Mouse (Mus musculus): ENCODE results near the gene Nxnl1.

The Nxnl1 gene

GRCm38 (mm10) chr8:71580201-71580600 lies 13.8 kb upstream of the Nxnl1 start:
- DNase-seq (ENCODE audit: low spot score): no peak

DNA sequence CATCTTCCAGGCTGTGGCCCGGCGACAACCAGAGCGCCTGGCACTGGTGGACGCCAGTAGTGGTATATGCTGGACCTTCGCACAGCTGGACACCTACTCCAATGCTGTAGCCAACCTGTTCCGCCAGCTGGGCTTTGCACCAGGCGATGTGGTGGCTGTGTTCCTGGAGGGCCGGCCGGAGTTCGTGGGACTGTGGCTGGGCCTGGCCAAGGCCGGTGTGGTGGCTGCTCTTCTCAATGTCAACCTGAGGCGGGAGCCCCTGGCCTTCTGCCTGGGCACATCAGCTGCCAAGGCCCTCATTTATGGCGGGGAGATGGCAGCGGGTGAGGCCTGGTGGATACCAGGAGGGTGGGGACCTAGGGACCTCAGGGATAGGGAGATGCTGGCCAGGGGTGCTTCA lies 13.1 kb upstream of the Nxnl1 start:
- DNase-seq (ENCODE audit: low spot score): no peak

DNA sequence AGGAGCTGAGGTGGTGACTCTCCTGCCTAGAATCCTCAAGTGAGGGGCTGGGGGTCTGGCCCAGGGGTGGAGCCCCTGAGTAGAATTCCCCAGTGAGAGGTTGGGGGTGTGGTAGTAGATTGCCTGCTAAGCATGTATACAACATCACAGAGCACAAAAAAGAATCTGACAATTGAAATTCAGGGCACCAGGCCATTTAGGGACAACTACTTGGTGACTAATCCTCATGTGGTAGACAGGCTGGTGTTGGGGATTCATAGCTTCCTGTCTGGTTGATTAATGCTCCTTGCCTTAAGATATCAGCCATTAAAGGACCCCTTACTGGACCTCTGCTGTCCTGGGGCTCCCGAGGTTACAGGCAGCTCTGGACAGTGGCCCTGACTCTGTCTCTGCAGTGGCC lies 12.6 kb upstream of the Nxnl1 start:
- DNase-seq (ENCODE audit: low spot score): no peak

DNA sequence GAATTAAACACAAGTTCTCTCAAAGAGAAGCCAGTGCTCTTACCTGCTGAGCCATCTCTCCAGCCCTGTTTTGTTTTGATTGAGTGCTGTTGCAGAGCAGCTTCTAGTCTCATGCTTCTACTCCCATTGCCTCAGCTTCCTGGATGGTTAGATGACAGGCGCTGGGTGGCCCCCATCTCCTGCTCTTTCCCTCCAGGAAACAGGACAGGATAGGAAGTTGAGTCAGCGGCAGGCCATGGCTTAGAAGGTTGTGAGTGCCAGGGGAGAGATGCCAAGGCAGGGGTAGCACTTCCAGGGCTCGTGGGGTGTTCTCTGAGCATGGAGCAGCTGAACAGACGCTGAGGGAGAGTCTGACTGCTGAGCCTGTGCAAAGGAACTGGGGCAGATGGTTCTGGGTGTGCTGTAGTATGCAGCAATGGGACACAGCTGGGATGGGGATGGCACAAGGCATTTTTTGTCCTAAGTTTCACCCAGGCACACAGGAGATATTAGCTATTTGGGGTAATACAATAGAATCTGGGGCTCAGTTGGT lies 11.5 kb upstream of the Nxnl1 start:
- DNase-seq (ENCODE audit: low spot score): no peak

- no peak for DNase-seq (ENCODE audit: low spot score)
Measured at GRCm38 (mm10) chr8:71575020-71575419, 8.6 kb upstream of the Nxnl1 start.

GRCm38 (mm10) chr8:71574426-71574825 lies 8.0 kb upstream of the Nxnl1 start:
- DNase-seq (ENCODE audit: low spot score): no peak

GRCm38 (mm10) chr8:71572847-71573633 lies 6.6 kb upstream of the Nxnl1 start:
- DNase-seq (ENCODE audit: low spot score): no peak

- DNase-seq (ENCODE audit: low spot score): no peak
Measured at GRCm38 (mm10) chr8:71572077-71572476, 5.7 kb upstream of the Nxnl1 start.

GRCm38 (mm10) chr8:71570291-71570954 lies 4.0 kb upstream of the Nxnl1 start:
- peak; percentile 92 for DNase-seq (ENCODE audit: low spot score)

GRCm38 (mm10) chr8:71569366-71570290 lies 3.2 kb upstream of the Nxnl1 start:
- peak; percentile 53 for DNase-seq (ENCODE audit: low spot score)

GRCm38 (mm10) chr8:71568941-71569340 lies 2.5 kb upstream of the Nxnl1 start:
- no peak for DNase-seq (ENCODE audit: low spot score)

DNA sequence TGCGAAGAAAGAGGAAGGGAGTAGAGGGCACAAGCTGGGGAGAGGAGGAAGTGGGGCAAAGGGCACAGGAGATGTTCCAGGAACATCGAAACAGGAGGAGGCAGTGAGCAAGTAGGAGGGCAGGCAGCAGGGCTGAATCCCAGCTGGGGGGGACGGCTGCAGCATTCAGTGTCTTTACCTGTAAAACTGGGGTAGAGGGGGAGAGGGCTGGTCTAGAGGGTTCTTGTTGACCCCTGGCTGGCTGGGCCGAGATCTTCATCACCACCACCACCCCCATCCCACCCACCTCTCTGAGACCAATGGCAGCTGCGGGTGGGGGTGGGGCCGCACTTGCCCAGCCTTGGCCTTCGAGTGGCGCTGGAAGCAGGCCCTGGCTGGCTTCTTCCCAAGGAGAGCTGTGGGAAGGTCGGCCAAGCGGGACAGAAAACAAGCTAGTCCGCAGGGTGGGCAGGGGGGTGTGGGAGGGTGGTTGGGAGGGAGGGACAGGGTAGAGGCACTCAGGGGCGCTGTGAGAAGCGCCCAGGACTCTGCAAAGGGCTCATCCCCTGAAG lies 2.1 kb upstream of the Nxnl1 start, which contains the start of gene Slc27a1:
Gene Slc27a1, plus strand, starts transcription at position 496 of the 551 bp plus-strand sequence.
- no peak for DNase-seq (ENCODE audit: low spot score)

- no peak for DNase-seq (ENCODE audit: low spot score)
Measured at GRCm38 (mm10) chr8:71567587-71567986, 1.2 kb upstream of the Nxnl1 start.

GRCm38 (mm10) chr8:71563992-71564391 lies 2.4 kb downstream of the Nxnl1 start:
- DNase-seq (ENCODE audit: low spot score): no peak

DNA sequence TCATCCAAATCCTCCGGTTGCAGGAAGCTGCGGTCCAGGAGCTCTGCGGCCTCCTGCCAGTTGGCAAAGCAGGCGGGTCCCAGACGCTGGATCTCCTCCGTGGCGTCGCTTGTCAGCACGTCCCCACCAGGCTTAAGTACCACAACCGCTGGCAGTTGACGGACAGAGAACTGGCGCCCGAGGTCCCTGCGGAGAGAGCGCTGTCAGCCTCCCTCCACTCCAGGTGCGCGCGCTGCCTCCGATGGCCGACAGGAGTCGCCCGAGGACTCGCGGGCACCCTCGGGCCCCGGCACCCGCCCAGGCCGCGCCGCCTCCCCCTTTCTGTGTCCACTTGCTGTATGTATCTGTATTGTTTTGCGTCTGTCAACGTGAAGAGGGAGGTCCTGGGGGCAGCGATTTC lies 3.6 kb downstream of the Nxnl1 start:
- peak; percentile 73 for DNase-seq (ENCODE audit: low spot score)

DNA sequence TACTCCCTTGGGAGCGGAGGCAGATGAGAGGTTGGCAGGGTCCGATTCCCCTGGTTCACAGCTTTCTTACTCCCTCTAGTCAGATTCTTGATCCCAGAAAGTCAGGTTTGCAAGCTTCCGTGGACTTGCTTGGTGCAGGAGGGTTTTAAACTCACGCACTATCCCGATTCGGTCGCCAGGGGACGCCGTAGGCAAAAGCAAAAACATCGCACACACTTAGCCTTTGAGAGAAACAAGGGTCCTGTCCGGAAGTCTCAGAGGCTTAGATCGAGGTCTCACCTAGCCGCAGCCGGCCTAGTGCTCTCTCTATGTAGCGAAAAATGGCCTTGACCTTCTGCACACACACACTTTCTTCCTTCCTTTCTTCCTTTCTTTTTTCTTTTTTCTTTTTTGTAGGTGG lies 5.0 kb downstream of the Nxnl1 start:
- peak; percentile 64 for DNase-seq (ENCODE audit: low spot score)

GRCm38 (mm10) chr8:71560765-71561164 lies 5.6 kb downstream of the Nxnl1 start:
- no peak for DNase-seq (ENCODE audit: low spot score)

DNA sequence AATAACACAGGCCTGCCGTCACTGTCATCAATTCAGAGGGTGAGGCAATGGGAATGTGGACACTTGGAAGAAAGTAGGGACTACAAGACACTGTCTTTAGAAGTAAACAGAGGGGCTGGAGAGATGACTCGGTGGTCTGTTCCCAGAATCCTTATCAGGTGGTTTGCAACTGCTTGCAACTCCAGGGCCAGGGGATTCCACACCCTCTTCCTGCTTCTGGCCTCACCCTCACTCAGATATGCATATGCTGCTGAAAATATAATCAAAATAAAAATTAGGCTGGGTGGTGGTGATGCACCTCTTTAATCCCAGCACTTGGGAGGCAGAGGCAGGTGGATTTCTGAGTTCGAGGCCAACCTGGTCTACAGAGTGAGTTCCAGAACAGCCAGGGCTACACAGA lies 6.3 kb downstream of the Nxnl1 start:
- no peak for DNase-seq (ENCODE audit: low spot score)

DNA sequence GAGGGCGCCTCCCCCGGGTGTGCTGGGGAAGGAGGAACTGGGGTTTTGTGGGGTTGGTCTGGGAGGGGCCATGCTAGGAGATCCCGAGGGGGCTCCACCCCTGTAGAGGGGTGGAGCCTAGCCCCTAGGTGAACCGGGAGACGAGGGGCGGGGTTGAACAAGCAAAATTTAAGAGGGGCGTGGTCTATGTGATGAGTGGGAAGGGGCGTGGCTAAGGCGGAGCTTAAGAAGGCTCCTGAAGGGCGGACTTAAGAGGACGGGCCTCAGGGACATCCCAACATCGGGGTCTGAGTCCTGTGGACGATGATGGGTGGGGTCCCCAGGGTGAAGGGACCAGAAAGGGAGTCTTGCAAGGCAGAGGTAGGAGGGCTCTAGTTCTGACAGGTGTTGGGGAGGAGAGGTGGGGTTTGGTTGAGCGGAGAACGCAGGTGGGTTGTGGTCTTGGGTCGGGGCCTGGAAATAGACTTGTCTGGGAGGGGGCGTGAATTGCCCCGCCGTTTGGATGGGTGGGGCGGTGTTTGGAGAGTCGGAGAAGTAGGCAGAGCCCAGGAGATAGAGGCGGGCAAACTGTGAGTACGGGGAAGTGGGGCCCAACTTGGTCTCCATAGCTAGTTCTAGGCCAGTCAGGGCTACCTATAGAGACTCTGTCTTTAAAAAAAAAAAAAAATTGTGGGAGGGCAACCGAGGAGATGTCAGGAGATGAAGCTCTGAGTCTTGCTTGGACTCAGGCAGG lies 7.3 kb downstream of the Nxnl1 start:
- peak; percentile 58 for DNase-seq (ENCODE audit: low spot score)

GRCm38 (mm10) chr8:71558071-71558957 lies 8.1 kb downstream of the Nxnl1 start, which contains the start of gene Tmem221:
TSS of gene Tmem221 (minus strand) at chr8:71558871.
- DNase-seq (ENCODE audit: low spot score): peak; percentile 23
